Mouse (Mus musculus) heart, embryonic 16.5 days (tissue): ENCODE measurements around the gene Gm49395. TPM values are rescaled to one million over a fixed set of nuclear protein-coding genes. Genes with fewer than 3 reads are reported as not detected.

Experiments used
- ATAC-seq: fragments of 200-750 bp; cut with Nextera tagmentation; replicated peaks from 2 replicates; pipeline ENCODE4 v1.8.0; 2017; ENCODE audit warnings: moderate number of reproducible peaks; ENCODE audit not compliant: insufficient read depth, low FRiP score; ENCODE audit errors: extremely low read depth
- H3K27ac ChIP-seq: fragments of 300-500 bp; sonication (generic); 2 replicates; pipeline ENCODE4 v1.5.1; 2014; ENCODE audit warnings: mild to moderate bottlenecking, low read length, control low read depth, moderate library complexity
- H3K27me3 ChIP-seq: fragments of 300-500 bp; sonication (generic); 2 replicates; pipeline ENCODE4 v1.6.1; 2014; ENCODE audit warnings: low read length, mixed read lengths; ENCODE audit not compliant: control insufficient read depth, insufficient read depth
- H3K36me3 ChIP-seq: fragments of 300-500 bp; sonication (generic); 2 replicates; pipeline ENCODE4 v1.6.1; 2014; ENCODE audit not compliant: control insufficient read depth, insufficient read depth
- H3K4me1 ChIP-seq: fragments of 300-500 bp; sonication (generic); 2 replicates; pipeline ENCODE4 v1.6.1; 2014; ENCODE audit warnings: low read length, mixed read lengths; ENCODE audit not compliant: control insufficient read depth, insufficient read depth
- H3K4me2 ChIP-seq: fragments of 300-500 bp; sonication (generic); 2 replicates; pipeline ENCODE4 v1.6.1; 2014; ENCODE audit warnings: low read depth, mild to moderate bottlenecking, control low read depth, low read length
- H3K4me3 ChIP-seq: fragments of 300-500 bp; sonication (generic); 2 replicates; pipeline ENCODE4 v1.5.1; 2014; ENCODE audit warnings: mild to moderate bottlenecking, control low read depth, low read length
- H3K9ac ChIP-seq: fragments of 300-500 bp; sonication (generic); 2 replicates; pipeline ENCODE4 v1.6.1; 2014; ENCODE audit warnings: low read length, control low read depth
- H3K9me3 ChIP-seq: fragments of 300-500 bp; sonication (generic); replicated peaks from 2 replicates; pipeline ENCODE4 v1.6.1; 2016; ENCODE audit warnings: low read length; ENCODE audit not compliant: control insufficient read depth
- WGBS: fragments of 180-500 bp; shearing (Covaris S2); extraction: QIAGEN DNeasy Blood & Tissue Kit; methylation state at CpG from one replicate; pipeline ENCODE4 v1.1.7; 2014; 5-methylcytosine and 5-hydroxymethylcytosine counted together
- polyA plus RNA-seq: library from polyadenylated mRNA; unstranded; fragments of >200 nt; fragmentation: Nextera tagmentation; extraction: Ambion mirVana; gene quantifications from 2 replicates; pipeline ENCODE4 v1.2.1, GENCODE M21; 2015

Gm49395 gene
- polyA plus RNA-seq, 1 experiment from 2014 or later, result 8.4 TPM

DNA sequence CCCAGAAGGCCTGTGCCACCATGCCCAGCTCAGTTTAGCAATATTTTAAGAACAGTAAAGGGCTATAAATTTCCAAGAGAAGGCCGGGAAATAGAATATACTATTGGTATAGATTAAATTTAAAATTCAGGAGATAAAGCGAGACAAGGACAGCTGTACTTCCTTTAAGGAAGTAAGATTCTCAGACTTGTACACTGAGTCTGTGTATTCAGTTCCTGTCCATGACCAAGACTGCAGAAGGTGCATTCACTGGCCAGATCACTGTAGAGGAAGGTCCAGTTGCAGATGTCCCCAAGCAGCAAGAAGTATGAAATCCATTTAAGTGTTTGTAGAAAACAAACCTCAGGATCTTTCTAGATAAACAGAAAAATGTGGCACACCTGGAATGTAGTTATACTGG lies 28.3 kb upstream of the Gm49395 start:
- Histone ChIP-seq H3K4me1 (peaks cover 4% of the 10 kb centered on the region), H3K27ac (no peak overlapping the region), H3K4me2 (no peak overlapping the region), H3K4me3 (no peak overlapping the region), H3K9ac (no peak overlapping the region), H3K36me3 (no peaks in the 10 kb centered on the region), H3K9me3 (no peaks in the 10 kb centered on the region), H3K27me3 (no peaks in the 10 kb centered on the region)
- ATAC-seq, result no peak
- 65% methylated on average over 2 of the region's 2 CpGs for WGBS

DNA sequence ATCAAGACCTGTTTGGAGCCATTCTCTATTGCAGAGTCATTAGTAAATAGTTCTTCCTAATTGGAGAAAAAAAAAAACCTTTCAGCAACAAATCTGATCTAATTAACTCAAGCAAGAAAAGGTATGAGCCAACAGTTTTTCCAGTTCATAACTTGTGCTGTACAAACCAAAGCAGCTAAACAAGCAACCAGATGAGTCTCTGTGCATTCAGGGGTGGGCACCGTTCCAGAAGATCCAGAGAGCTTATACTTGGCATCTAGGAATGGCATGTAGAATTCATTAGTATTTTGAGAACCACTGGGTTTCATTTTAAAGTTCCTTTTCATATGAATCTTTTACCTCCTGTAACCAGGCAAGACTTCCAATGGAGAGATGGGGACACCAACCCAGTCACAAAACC lies 26.1 kb upstream of the Gm49395 start:
- ATAC-seq, result no peak
- Histone ChIP-seq H3K9ac (no peak overlapping the region), H3K27me3 (no peaks in the 10 kb centered on the region), H3K9me3 (no peaks in the 10 kb centered on the region), H3K4me1 (peaks cover 7% of the 10 kb centered on the region), H3K36me3 (no peaks in the 10 kb centered on the region), H3K27ac (no peak overlapping the region), H3K4me3 (no peak overlapping the region), H3K4me2 (no peak overlapping the region)
- WGBS, result 85% methylated on average over 1 of the region's 1 CpGs

DNA sequence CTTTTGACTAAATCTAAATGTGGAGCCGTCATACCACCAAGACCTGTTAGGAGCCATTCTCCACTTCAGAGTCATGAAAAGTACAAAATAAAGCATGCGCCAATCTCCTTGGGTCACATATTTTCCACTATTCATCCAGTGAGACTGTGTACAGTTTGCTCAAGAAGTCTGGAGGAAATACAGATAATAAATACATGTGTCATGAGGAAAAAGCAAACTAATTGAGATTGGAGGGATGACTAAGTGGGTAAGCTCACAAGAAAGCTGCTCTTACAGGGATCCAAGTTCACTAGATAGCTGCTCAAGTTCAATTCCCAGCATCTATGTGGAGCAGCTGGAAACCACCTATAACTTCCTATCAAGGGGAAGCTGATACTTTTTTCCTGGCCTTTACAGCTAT lies 24.8 kb upstream of the Gm49395 start:
- Histone ChIP-seq H3K4me1 (peaks cover 3% of the 10 kb centered on the region; the same call in 1 of the 2 replicates), H3K9me3 (no peaks in the 10 kb centered on the region), H3K27me3 (no peaks in the 10 kb centered on the region), H3K27ac (no peak overlapping the region), H3K4me2 (no peak overlapping the region), H3K9ac (no peak overlapping the region), H3K4me3 (no peak overlapping the region), H3K36me3 (no peaks in the 10 kb centered on the region)
- ATAC-seq, result no peak
- WGBS, result 82% methylated on average over 2 of the region's 2 CpGs

DNA sequence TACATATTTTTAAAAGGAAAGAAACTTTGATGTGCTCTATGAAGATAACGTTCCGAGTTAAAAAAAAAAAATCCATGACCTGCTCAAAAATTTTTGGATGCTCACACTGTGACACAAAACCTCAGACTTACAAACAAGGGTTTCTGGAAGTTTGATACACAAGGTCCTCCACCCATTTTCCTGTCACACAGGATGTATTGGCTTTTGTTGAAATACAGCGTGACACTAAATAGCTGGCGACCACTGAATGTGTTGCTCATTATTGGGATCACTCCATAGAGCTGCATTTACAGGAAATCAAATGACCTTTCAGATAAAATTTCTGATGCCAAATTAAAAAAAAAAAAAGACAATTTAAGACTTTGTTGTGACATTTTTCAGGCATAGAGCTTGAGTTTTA lies 23.4 kb upstream of the Gm49395 start:
- no peaks in the 10 kb centered on the region for H3K36me3 ChIP-seq
- no peak overlapping the region for H3K9ac ChIP-seq
- H3K4me1 ChIP-seq, result 0 out of 2 replicates have a peak, but pooled peaks cover 3% of the 10 kb centered on the region
- no peak for ATAC-seq
- H3K27ac ChIP-seq, result no peak overlapping the region
- H3K27me3 ChIP-seq, result no peaks in the 10 kb centered on the region
- no peak overlapping the region for H3K4me3 ChIP-seq
- WGBS, result 82% methylated on average over 4 of the region's 4 CpGs
- no peak overlapping the region for H3K4me2 ChIP-seq
- H3K9me3 ChIP-seq, result no peaks in the 10 kb centered on the region

DNA sequence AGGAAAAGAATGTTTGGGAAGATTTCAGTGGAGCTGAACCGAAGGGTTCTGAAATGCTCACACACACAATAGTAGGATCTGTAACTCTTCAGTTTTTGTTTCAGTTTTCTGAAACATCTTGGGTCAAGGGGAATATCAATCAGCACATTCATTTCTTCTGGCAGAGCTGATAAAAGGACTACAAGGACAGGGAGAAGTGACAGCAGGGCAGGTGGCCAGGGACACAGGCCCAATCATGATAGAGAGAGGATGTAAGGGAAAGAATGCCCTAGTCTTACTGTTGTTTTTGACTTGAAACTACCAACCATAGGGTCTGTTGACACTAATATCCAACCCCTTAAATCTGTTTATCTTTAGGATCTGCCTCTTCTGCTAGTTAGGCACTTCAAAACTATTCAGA lies 22.8 kb upstream of the Gm49395 start:
- ATAC-seq, result no peak
- Histone ChIP-seq H3K27me3 (no peaks in the 10 kb centered on the region), H3K4me3 (no peak overlapping the region), H3K9ac (no peak overlapping the region), H3K9me3 (no peaks in the 10 kb centered on the region), H3K4me2 (no peak overlapping the region), H3K36me3 (no peaks in the 10 kb centered on the region), H3K27ac (no peak overlapping the region), H3K4me1 (0 out of 2 replicates have a peak, but pooled peaks cover 3% of the 10 kb centered on the region)
- 53% methylated on average over 1 of the region's 1 CpGs for WGBS

DNA sequence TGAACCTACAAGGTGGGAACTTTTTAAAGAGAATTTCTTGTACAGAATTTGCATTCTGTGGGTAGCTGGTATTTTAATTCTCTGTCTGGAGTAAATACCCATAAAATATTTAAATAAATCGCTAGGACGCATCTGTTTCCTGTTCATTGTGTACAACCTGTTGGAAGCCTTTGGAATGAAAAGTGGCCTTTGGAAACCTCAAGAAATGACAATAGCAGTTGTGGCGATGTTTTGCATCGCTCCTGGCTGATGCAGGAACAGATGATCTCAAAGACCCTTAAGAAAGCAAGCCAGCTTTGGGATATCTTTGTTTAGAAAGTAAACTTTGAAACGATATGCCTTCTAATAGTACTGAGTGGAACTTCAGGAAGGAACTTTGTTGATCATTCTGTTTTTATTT lies 17.0 kb upstream of the Gm49395 start:
- Histone ChIP-seq H3K4me1 (no peaks in the 10 kb centered on the region), H3K27me3 (no peaks in the 10 kb centered on the region), H3K36me3 (no peaks in the 10 kb centered on the region), H3K27ac (no peak overlapping the region), H3K9me3 (no peaks in the 10 kb centered on the region), H3K4me2 (no peak overlapping the region), H3K9ac (no peak overlapping the region), H3K4me3 (no peak overlapping the region)
- 57% methylated on average over 5 of the region's 5 CpGs for WGBS
- no peak for ATAC-seq

DNA sequence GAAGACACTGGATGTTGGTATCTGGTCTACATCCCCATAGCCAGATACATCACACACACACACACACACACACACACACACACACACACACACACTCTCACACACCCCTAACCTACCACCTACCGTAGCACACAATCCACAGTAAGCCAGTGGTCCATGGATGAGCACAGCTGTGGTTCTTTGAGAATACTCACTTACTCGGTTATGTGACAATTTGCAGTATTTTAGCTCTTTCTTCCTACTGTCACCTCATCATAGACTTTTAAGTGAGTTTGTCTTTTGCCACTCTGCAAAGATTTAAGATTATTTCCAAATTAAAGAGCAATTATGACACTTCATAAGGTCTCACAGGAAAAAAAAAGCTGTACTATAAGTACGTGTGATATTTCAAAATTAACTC lies 16.5 kb upstream of the Gm49395 start:
- WGBS, result 80% methylated on average over 3 of the region's 3 CpGs
- no peaks in the 10 kb centered on the region for H3K4me1 ChIP-seq

DNA sequence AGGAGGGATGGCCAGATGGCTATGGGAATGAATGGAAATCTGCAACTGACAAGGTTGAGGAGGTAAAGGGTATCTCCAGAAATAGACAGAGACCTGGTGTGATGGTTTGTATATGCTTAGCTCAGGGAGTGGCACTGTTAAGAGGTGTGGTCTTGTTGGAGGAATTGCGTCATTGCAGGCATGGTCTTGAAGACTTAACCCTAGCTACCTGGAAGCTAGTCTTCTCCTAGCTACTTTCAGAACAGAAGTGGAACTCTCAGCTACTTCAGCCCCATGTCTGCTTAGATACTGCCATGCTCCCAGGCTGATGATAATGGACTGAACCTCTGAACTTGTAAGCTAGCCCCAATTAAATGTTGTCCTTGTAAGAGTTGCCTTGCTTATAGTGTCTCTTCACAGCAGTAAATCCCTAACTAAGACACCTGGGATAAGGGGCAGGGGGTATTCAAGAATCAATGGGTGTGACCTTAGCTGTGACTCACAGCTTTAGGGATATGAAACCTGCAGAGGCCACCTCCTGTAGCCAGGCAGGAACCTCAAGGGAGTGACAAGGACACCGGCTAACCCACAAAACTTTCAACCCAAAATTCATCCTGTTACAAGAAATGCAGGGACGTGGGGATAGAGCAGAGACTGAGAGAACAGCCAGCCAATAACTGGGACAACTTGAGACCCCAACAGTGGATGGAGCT lies 15.4 kb upstream of the Gm49395 start:
- ATAC-seq, result no peak
- no peaks in the 10 kb centered on the region for H3K4me1 ChIP-seq
- H3K36me3 ChIP-seq, result no peaks in the 10 kb centered on the region
- WGBS, result 73% methylated on average over 3 of the region's 3 CpGs
- H3K27me3 ChIP-seq, result no peaks in the 10 kb centered on the region
- H3K9me3 ChIP-seq, result no peaks in the 10 kb centered on the region
- no peak overlapping the region for H3K4me2 ChIP-seq
- H3K4me3 ChIP-seq, result no peak overlapping the region
- no peak overlapping the region for H3K27ac ChIP-seq
- no peak overlapping the region for H3K9ac ChIP-seq

More for the DNA sequence above, 16.5 kb upstream of the Gm49395 start:
- no peak overlapping the region for H3K9ac ChIP-seq
- no peak overlapping the region for H3K4me3 ChIP-seq
- no peaks in the 10 kb centered on the region for H3K9me3 ChIP-seq
- no peak for ATAC-seq
- no peak overlapping the region for H3K4me2 ChIP-seq
- no peak overlapping the region for H3K27ac ChIP-seq
- no peaks in the 10 kb centered on the region for H3K36me3 ChIP-seq
- H3K27me3 ChIP-seq, result no peaks in the 10 kb centered on the region

DNA sequence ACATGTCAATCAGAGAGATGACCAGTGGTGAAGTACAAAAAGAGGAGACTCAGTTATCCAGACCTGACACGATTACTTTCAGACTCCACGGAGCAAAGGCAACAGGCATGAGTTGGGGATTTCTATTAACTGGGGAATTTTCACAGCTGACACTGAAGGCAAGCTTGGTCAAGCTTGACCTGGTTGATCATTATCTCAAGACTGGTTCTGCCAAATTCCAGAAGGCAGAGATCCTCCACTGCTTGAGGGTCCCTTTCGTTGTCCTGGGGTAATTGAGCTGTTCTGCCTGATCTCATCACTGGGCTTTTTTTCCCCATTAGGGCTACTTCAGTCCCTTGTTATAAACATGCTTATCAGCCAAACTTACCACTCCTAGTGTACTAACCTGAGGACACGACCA lies 7.9 kb upstream of the Gm49395 start:
- H3K4me1 ChIP-seq, result no peaks in the 10 kb centered on the region
- 72% methylated on average over 4 of the region's 4 CpGs for WGBS
- H3K4me3 ChIP-seq, result no peak overlapping the region
- no peak overlapping the region for H3K9ac ChIP-seq
- no peak overlapping the region for H3K27ac ChIP-seq
- no peaks in the 10 kb centered on the region for H3K9me3 ChIP-seq
- H3K27me3 ChIP-seq, result no peaks in the 10 kb centered on the region
- ATAC-seq, result no peak
- no peaks in the 10 kb centered on the region for H3K36me3 ChIP-seq
- H3K4me2 ChIP-seq, result no peak overlapping the region
